Mouse (Mus musculus): ENCODE measurements at regions not wholly inside any gene's neighbourhood (a gene's known extent, or its start where the extent isn't known, plus 50 kb on each side); places are given as distances from the start of the nearest gene placed in this dataset.

- Histone ChIP-seq H3K36me3 (ENCODE audit: control insufficient read depth, insufficient read depth) (no peaks in the 10 kb centered on the region), H3K4me1 (ENCODE audit: control insufficient read depth, insufficient read depth, low read length) (no peaks in the 10 kb centered on the region), H3K4me2 (ENCODE audit: low read depth, low read length) (no peak overlapping the region), H3K9ac (ENCODE audit: low read length) (no peak overlapping the region), H3K27ac (ENCODE audit: low read length) (no peak overlapping the region), H3K9me3 (replicated peaks; ENCODE audit: control insufficient read depth, low read length) (no peaks in the 10 kb centered on the region), H3K4me3 (ENCODE audit: low read length) (no peak overlapping the region), H3K27me3 (ENCODE audit: control insufficient read depth, insufficient read depth, low read length) (no peaks in the 10 kb centered on the region)
- 84% methylated on average over 2 of the region's 2 CpGs for WGBS
- ATAC-seq (replicated peaks; ENCODE audit: extremely low read depth, insufficient read depth, low FRiP score) = no peak
Observed at GRCm38 (mm10) chr10:44819361-44819760, 247.6 kb upstream of the Prep start.

GRCm38 (mm10) chr10:44818615-44819014 lies 248.4 kb upstream of the Prep start:
- no peak overlapping the region for H3K4me2 ChIP-seq (ENCODE audit: low read depth, low read length)
- ATAC-seq (replicated peaks; ENCODE audit: extremely low read depth, insufficient read depth, low FRiP score) = no peak
- WGBS = 64% methylated on average over 1 of the region's 1 CpGs

GRCm38 (mm10) chr10:44796205-44796604 lies 267.9 kb upstream of the Prdm1 start:
- Histone ChIP-seq H3K27ac (ENCODE audit: low read length) (no peak overlapping the region), H3K4me1 (ENCODE audit: control insufficient read depth, insufficient read depth, low read length) (no peaks in the 10 kb centered on the region), H3K27me3 (ENCODE audit: control insufficient read depth, insufficient read depth, low read length) (no peaks in the 10 kb centered on the region), H3K36me3 (ENCODE audit: control insufficient read depth, insufficient read depth) (no peaks in the 10 kb centered on the region), H3K9ac (ENCODE audit: low read length) (no peak overlapping the region), H3K9me3 (replicated peaks; ENCODE audit: control insufficient read depth, low read length) (0 out of 2 replicates have a peak, but pooled peaks cover 3% of the 10 kb centered on the region), H3K4me3 (ENCODE audit: low read length) (no peak overlapping the region), H3K4me2 (ENCODE audit: low read depth, low read length) (no peak overlapping the region)
- 59% methylated on average over 1 of the region's 1 CpGs for WGBS
- ATAC-seq (replicated peaks; ENCODE audit: extremely low read depth, insufficient read depth, low FRiP score) = no peak

More at GRCm38 (mm10) chr10:44818615-44819014, 248.4 kb upstream of the Prep start:
- H3K9me3 ChIP-seq (replicated peaks; ENCODE audit: control insufficient read depth, low read length) = no peaks in the 10 kb centered on the region
- no peaks in the 10 kb centered on the region for H3K27me3 ChIP-seq (ENCODE audit: control insufficient read depth, insufficient read depth, low read length)
- no peak overlapping the region for H3K9ac ChIP-seq (ENCODE audit: low read length)
- no peak overlapping the region for H3K4me3 ChIP-seq (ENCODE audit: low read length)
- H3K4me1 ChIP-seq (ENCODE audit: control insufficient read depth, insufficient read depth, low read length) = no peaks in the 10 kb centered on the region
- no peaks in the 10 kb centered on the region for H3K36me3 ChIP-seq (ENCODE audit: control insufficient read depth, insufficient read depth)
- H3K27ac ChIP-seq (ENCODE audit: low read length) = no peak overlapping the region

- no peaks in the 10 kb centered on the region for H3K36me3 ChIP-seq (ENCODE audit: control insufficient read depth, insufficient read depth)
- no peak overlapping the region for H3K4me3 ChIP-seq (ENCODE audit: low read length)
- 74% methylated on average over 6 of the region's 6 CpGs for WGBS
- no peaks in the 10 kb centered on the region for H3K4me1 ChIP-seq (ENCODE audit: control insufficient read depth, insufficient read depth, low read length)
- no peak for ATAC-seq (replicated peaks; ENCODE audit: extremely low read depth, insufficient read depth, low FRiP score)
- H3K27ac ChIP-seq (ENCODE audit: low read length) = no peak overlapping the region
- no peaks in the 10 kb centered on the region for H3K9me3 ChIP-seq (replicated peaks; ENCODE audit: control insufficient read depth, low read length)
- H3K9ac ChIP-seq (ENCODE audit: low read length) = no peak overlapping the region
- H3K4me2 ChIP-seq (ENCODE audit: low read depth, low read length) = no peak overlapping the region
- no peaks in the 10 kb centered on the region for H3K27me3 ChIP-seq (ENCODE audit: control insufficient read depth, insufficient read depth, low read length)
Observed at GRCm38 (mm10) chr10:44785386-44785785, 257.1 kb upstream of the Prdm1 start.

GRCm38 (mm10) chr10:44780381-44780958 lies 252.2 kb upstream of the Prdm1 start:
- H3K4me2 ChIP-seq (ENCODE audit: low read depth, low read length) = no peak overlapping the region
- peaks cover 7% of the 10 kb centered on the region for H3K4me1 ChIP-seq (ENCODE audit: control insufficient read depth, insufficient read depth, low read length)
- H3K27ac ChIP-seq (ENCODE audit: low read length) = no peak overlapping the region
- no peak for ATAC-seq (replicated peaks; ENCODE audit: extremely low read depth, insufficient read depth, low FRiP score)
- no peaks in the 10 kb centered on the region for H3K27me3 ChIP-seq (ENCODE audit: control insufficient read depth, insufficient read depth, low read length)
- H3K9me3 ChIP-seq (replicated peaks; ENCODE audit: control insufficient read depth, low read length) = no peaks in the 10 kb centered on the region
- H3K9ac ChIP-seq (ENCODE audit: low read length) = no peak overlapping the region
- H3K4me3 ChIP-seq (ENCODE audit: low read length) = no peak overlapping the region
- H3K36me3 ChIP-seq (ENCODE audit: control insufficient read depth, insufficient read depth) = no peaks in the 10 kb centered on the region
- WGBS = 80% methylated on average over 5 of the region's 5 CpGs

- WGBS = 33% methylated on average over 8 of the region's 8 CpGs
- Histone ChIP-seq H3K9ac (ENCODE audit: low read length) (no peak overlapping the region), H3K27ac (ENCODE audit: low read length) (no peak overlapping the region), H3K9me3 (replicated peaks; ENCODE audit: control insufficient read depth, low read length) (no peaks in the 10 kb centered on the region), H3K27me3 (ENCODE audit: control insufficient read depth, insufficient read depth, low read length) (no peaks in the 10 kb centered on the region), H3K4me3 (ENCODE audit: low read length) (no peak overlapping the region), H3K36me3 (ENCODE audit: control insufficient read depth, insufficient read depth) (no peaks in the 10 kb centered on the region), H3K4me1 (ENCODE audit: control insufficient read depth, insufficient read depth, low read length) (peaks cover 7% of the 10 kb centered on the region), H3K4me2 (ENCODE audit: low read depth, low read length) (no peak overlapping the region)
- no peak for ATAC-seq (replicated peaks; ENCODE audit: extremely low read depth, insufficient read depth, low FRiP score)
Observed at GRCm38 (mm10) chr10:44779568-44780207, 251.4 kb upstream of the Prdm1 start.

GRCm38 (mm10) chr10:44777214-44777613 lies 248.9 kb upstream of the Prdm1 start:
- Histone ChIP-seq H3K27ac (ENCODE audit: low read length) (no peak overlapping the region), H3K27me3 (ENCODE audit: control insufficient read depth, insufficient read depth, low read length) (no peaks in the 10 kb centered on the region), H3K36me3 (ENCODE audit: control insufficient read depth, insufficient read depth) (no peaks in the 10 kb centered on the region), H3K4me2 (ENCODE audit: low read depth, low read length) (no peak overlapping the region), H3K9me3 (replicated peaks; ENCODE audit: control insufficient read depth, low read length) (peaks cover 3% of the 10 kb centered on the region; the same call in 1 of the 2 replicates), H3K4me1 (ENCODE audit: control insufficient read depth, insufficient read depth, low read length) (peaks cover 7% of the 10 kb centered on the region), H3K9ac (ENCODE audit: low read length) (no peak overlapping the region), H3K4me3 (ENCODE audit: low read length) (no peak overlapping the region)
- ATAC-seq (replicated peaks; ENCODE audit: extremely low read depth, insufficient read depth, low FRiP score) = no peak
- 85% methylated on average over 2 of the region's 2 CpGs for WGBS

GRCm38 (mm10) chr10:44776175-44776574 lies 247.9 kb upstream of the Prdm1 start:
- Histone ChIP-seq H3K4me2 (ENCODE audit: low read depth, low read length) (no peak overlapping the region), H3K4me3 (ENCODE audit: low read length) (no peak overlapping the region), H3K27ac (ENCODE audit: low read length) (no peak overlapping the region), H3K9me3 (replicated peaks; ENCODE audit: control insufficient read depth, low read length) (peaks cover 3% of the 10 kb centered on the region; the same call in 1 of the 2 replicates), H3K9ac (ENCODE audit: low read length) (no peak overlapping the region), H3K36me3 (ENCODE audit: control insufficient read depth, insufficient read depth) (no peaks in the 10 kb centered on the region), H3K4me1 (ENCODE audit: control insufficient read depth, insufficient read depth, low read length) (peaks cover 7% of the 10 kb centered on the region), H3K27me3 (ENCODE audit: control insufficient read depth, insufficient read depth, low read length) (no peaks in the 10 kb centered on the region)
- no peak for ATAC-seq (replicated peaks; ENCODE audit: extremely low read depth, insufficient read depth, low FRiP score)
- WGBS = 69% methylated on average over 2 of the region's 2 CpGs

GRCm38 (mm10) chr10:44765527-44765926 lies 237.2 kb upstream of the Prdm1 start:
- no peaks in the 10 kb centered on the region for H3K36me3 ChIP-seq (ENCODE audit: control insufficient read depth, insufficient read depth)
- no peak overlapping the region for H3K27ac ChIP-seq (ENCODE audit: low read length)
- H3K9ac ChIP-seq (ENCODE audit: low read length) = no peak overlapping the region
- H3K9me3 ChIP-seq (replicated peaks; ENCODE audit: control insufficient read depth, low read length) = no peaks in the 10 kb centered on the region
- no peak overlapping the region for H3K4me3 ChIP-seq (ENCODE audit: low read length)
- H3K4me1 ChIP-seq (ENCODE audit: control insufficient read depth, insufficient read depth, low read length) = no peaks in the 10 kb centered on the region
- H3K27me3 ChIP-seq (ENCODE audit: control insufficient read depth, insufficient read depth, low read length) = no peaks in the 10 kb centered on the region
- no peak overlapping the region for H3K4me2 ChIP-seq (ENCODE audit: low read depth, low read length)
- WGBS = 60% methylated on average over 3 of the region's 3 CpGs
- no peak for ATAC-seq (replicated peaks; ENCODE audit: extremely low read depth, insufficient read depth, low FRiP score)
